Mouse (Mus musculus): Measurements from ENCODE around the gene Fgf2.

DNA sequence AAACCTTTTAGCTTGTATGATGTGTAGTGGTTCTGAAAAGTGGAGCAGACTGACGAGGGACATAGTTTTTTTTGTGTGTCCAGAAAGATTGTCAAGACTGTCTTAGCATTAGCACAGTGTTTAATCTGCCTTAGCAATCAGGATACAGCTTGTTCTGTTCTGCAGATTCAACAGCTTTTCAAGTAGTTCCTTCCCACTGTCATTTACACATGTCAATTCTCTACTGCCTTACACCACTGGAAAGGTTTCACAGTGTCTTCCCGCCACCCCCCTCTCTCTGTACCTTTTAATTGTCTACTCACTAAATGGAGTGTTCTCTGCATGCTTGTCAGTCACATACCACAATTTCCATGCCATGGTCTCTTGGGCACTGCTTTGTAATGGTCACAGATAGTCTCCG, 73.0 kb downstream of the Fgf2 start:
- TF ChIP-seq CTCF (IDR thresholded peaks at IDR 0.05; ENCODE audit: low read depth, low read length) (no peak), GATA1 (IDR thresholded peaks at IDR 0.05; ENCODE audit: borderline replicate concordance, low read length) (no peak)

All from G1E (cell line).